Mouse (Mus musculus) olfactory bulb, adult 2 months (tissue): ENCODE measurements around the gene Selenot.

Source experiments
- CTCF ChIP-seq: fragments of 200-500 bp; IDR thresholded peaks from 2 replicates; pipeline ENCODE4 v1.5.1; 2012; ENCODE audit warnings: low read depth, mild to moderate bottlenecking, low read length, moderate library complexity; ENCODE audit not compliant: insufficient read depth
- POLR2A ChIP-seq: fragments of 200-500 bp; IDR thresholded peaks from 2 replicates; pipeline ENCODE4 v1.6.1; 2012; ENCODE audit warnings: mild to moderate bottlenecking, low read depth, low read length, moderate library complexity; ENCODE audit not compliant: insufficient read depth

- TF ChIP-seq CTCF (no peak), POLR2A (no peak)
These were observed 6.5 kb downstream of the Selenot start for GRCm38 (mm10) chr3:58582788-58583426.
